21 mouse cellular contexts compared by ENCODE assay signal in genomic region chr11:32610616-32611015, GRCm38 (mm10). TPM values are rescaled to one million over a fixed set of nuclear protein-coding genes. Genes with fewer than 3 reads are reported as not detected.
DNase-seq lines count a peak whose midpoint lies in the region; ATAC-seq lines count a peak whose summit lies in the region.
"Had no signal": no experiment of that assay in that cellular context is flagged by ENCODE, and none has a peak within 500 bp of the region (broad histone marks: within the 10 kb centered on the region; RNA-seq: fewer than 3 reads in every experiment).

No protein-coding gene starts in this region.

- WGBS in midbrain, embryonic 11.5 days: 90% methylated on average over 6 of the region's 6 CpGs
- 96% methylated on average over 6 of the region's 6 CpGs for WGBS in midbrain, embryonic 16.5 days

- H3K9ac ChIP-seq in midbrain, embryonic 11.5 days (ENCODE audit: low read length): no peak overlapping the region
- H3K9ac ChIP-seq in midbrain, embryonic 16.5 days (ENCODE audit: low read depth, low read length): no peak overlapping the region

- no peak overlapping the region for H3K4me3 ChIP-seq in midbrain, embryonic 11.5 days (ENCODE audit: low read depth, low read length)
- no peak overlapping the region for H3K4me3 ChIP-seq in midbrain, embryonic 16.5 days (ENCODE audit: low read depth, low read length)

- H3K4me2 ChIP-seq in midbrain, embryonic 11.5 days: no peak overlapping the region
- no peak overlapping the region for H3K4me2 ChIP-seq in midbrain, embryonic 16.5 days (ENCODE audit: low read length)

- no peaks in the 10 kb centered on the region for H3K27me3 ChIP-seq in midbrain, embryonic 11.5 days (ENCODE audit: control insufficient read depth, insufficient read depth, low read length)
- no peaks in the 10 kb centered on the region for H3K27me3 ChIP-seq in midbrain, embryonic 16.5 days (ENCODE audit: control insufficient read depth, insufficient read depth, low read depth, low read length)
- H3K27me3 ChIP-seq: CH12.LX, Patski had no signal

- peak; percentile 1 for DNase-seq in adrenal gland, postnatal 14 days
- no peak for DNase-seq in adrenal gland, adult (ENCODE audit: inconsistent age in 2 of 2, low spot score in 1 of 2)
- DNase-seq in frontal cortex, postnatal 36 days (ENCODE audit: low spot score in 2 of 2): no peak
- peak; percentile 77 for DNase-seq in midbrain, embryonic 11.5 days (ENCODE audit: low spot score, missing footprints)
- DNase-seq: adrenal gland, adult 2 months; adrenal gland, adult 8-10 months; adrenal gland, postnatal 10 days; adrenal gland, postnatal 25 days; adrenal gland, postnatal 36 days; B cell, adult 2 months; cerebellum, adult 11 months; cerebellum, adult 11-12 months; cerebellum, adult 2 months; cerebellum, adult 8-10 months had no signal

- peak; percentile 42 for ATAC-seq in frontal cortex, adult (ENCODE audit: low TSS enrichment)
- no peak for ATAC-seq in midbrain, embryonic 11.5 days (ENCODE audit: low FRiP score)
- ATAC-seq in midbrain, embryonic 16.5 days: no peak
- ATAC-seq: activated CD4-positive, CD25-positive, alpha-beta regulatory T cell, adult 4 months; CD4-positive, CD25-positive, alpha-beta regulatory T cell, adult 4 months; Patski had no signal

- H3K9me3 ChIP-seq in midbrain, embryonic 11.5 days (ENCODE audit: control insufficient read depth, low read length): no peaks in the 10 kb centered on the region
- H3K9me3 ChIP-seq in midbrain, embryonic 16.5 days (replicated peaks; ENCODE audit: control insufficient read depth, low read length, poor library complexity, severe bottlenecking): no peaks in the 10 kb centered on the region; the same call in 1 of the 2 replicates
- H3K9me3 ChIP-seq: G1E had no signal

- no peak overlapping the region for H3K27ac ChIP-seq in midbrain, embryonic 11.5 days (ENCODE audit: low read depth, low read length)
- H3K27ac ChIP-seq in midbrain, embryonic 16.5 days (ENCODE audit: low read length): no peak overlapping the region

- no peaks in the 10 kb centered on the region for H3K36me3 ChIP-seq in midbrain, embryonic 11.5 days (ENCODE audit: control insufficient read depth, insufficient read depth, low read length)
- no peaks in the 10 kb centered on the region for H3K36me3 ChIP-seq in midbrain, embryonic 16.5 days (ENCODE audit: control insufficient read depth, insufficient read depth, low read length)

- peaks cover under 1% of the 10 kb centered on the region; the same call in 1 of the 2 replicates for H3K4me1 ChIP-seq in midbrain, embryonic 11.5 days (ENCODE audit: control insufficient read depth, insufficient read depth, low read length)
- H3K4me1 ChIP-seq in midbrain, embryonic 16.5 days (ENCODE audit: control insufficient read depth, insufficient read depth, low read length): no peaks in the 10 kb centered on the region

RNA-seq across cellular contexts. Expression of gene Fbxw11, which starts 31.9 kb away (rescaled TPM):
- 85.5 and 86.2 TPM in 2 replicates for total RNA-seq in adrenal gland, postnatal 14 days (2021)
- 104 TPM in 2 replicates for polyA plus RNA-seq in midbrain, embryonic 11.5 days (2014; fragmentation: Nextera tagmentation; extraction: Ambion mirVana)
- polyA plus RNA-seq in midbrain, embryonic 16.5 days (2015; fragmentation: Nextera tagmentation; extraction: Ambion mirVana): 119 and 125 TPM in 2 replicates

Comparison
In these comparisons a context has a peak if more than half of its experiments do, and no peak if none do; other contexts are left out.
1. DNase-seq: peak in adrenal gland, postnatal 14 days (single experiment) and midbrain, embryonic 11.5 days (single experiment); none in adrenal gland, adult (0 of 2) and frontal cortex, postnatal 36 days (0 of 2).